Mouse (Mus musculus): Measurements from ENCODE around the gene Wdr20. TPM values are rescaled to one million over a fixed set of nuclear protein-coding genes. Genes with fewer than 3 reads are reported as not detected.

Gene Wdr20
- total and polyA plus RNA-seq, 3 experiments, result 17.9 to 26.2 (median 22.8) TPM

GRCm38 (mm10) chr12:110790580-110790979 is 52.8 kb downstream of the Wdr20 start:
- Histone ChIP-seq H3K36me3 (replicated peaks in 1 of 2; ENCODE audit: control insufficient read depth in 1 of 2, insufficient read depth in 1 of 2, low read length in 1 of 2) (peaks cover 28 to 71% of the 10 kb centered on the region in 2 experiments), H3K27me3 (replicated peaks) (no peaks in the 10 kb centered on the region), H3K4me1 (ENCODE audit: control insufficient read depth in 1 of 2, insufficient read depth in 2 of 2) (peaks cover 0 to 11% of the 10 kb centered on the region in 2 experiments; a peak in 1 of 4 replicates), H3K27ac (ENCODE audit: insufficient read depth, low read depth) (no peak overlapping the region), H3K4me3 (replicated peaks in 1 of 3; ENCODE audit: low read depth in 2 of 3, low read length in 2 of 3, poor library complexity in 1 of 3) (no peak overlapping the region), H3K4me2 (ENCODE audit: insufficient read depth, low read depth, poor library complexity, severe bottlenecking) (no peak overlapping the region), H3K79me2 (replicated peaks; ENCODE audit: control insufficient read depth, extremely low read depth, insufficient read depth, poor library complexity, severe bottlenecking) (no peaks in the 10 kb centered on the region), H3K9ac (ENCODE audit: insufficient read depth, low read depth) (no peak overlapping the region), H3K9me3 (replicated peaks; ENCODE audit: low read length) (no peaks in the 10 kb centered on the region)
- TF ChIP-seq ELF1 (IDR thresholded peaks at IDR 0.05; ENCODE audit: low read depth, low read length) (no peak), UBTF (IDR thresholded peaks at IDR 0.05; ENCODE audit: low read depth, low read length) (no peak), MYC (IDR thresholded peaks at IDR 0.05; ENCODE audit: low read depth, low read length) (no peak), SIN3A (IDR thresholded peaks at IDR 0.05; ENCODE audit: low read length) (no peak), CHD2 (IDR thresholded peaks at IDR 0.05; ENCODE audit: low read length) (no peak)
- DNase-seq (ENCODE audit: extremely low read depth), result no peak
- dilution Hi-C loops (cut with MboI; ENCODE audit: extremely low pct_ligation_motif_present, extremely low pct_unique_long_range_greater_than_20kb, low sequenced_read_pairs) (no loop called here), in situ Hi-C loops (cut with MboI; ENCODE audit: low pct_ligation_motif_present, low pct_unique_long_range_greater_than_20kb, low sequenced_read_pairs) (no loop called here)

- in situ Hi-C loops (cut with MboI; ENCODE audit: low pct_ligation_motif_present, low pct_unique_long_range_greater_than_20kb, low sequenced_read_pairs) (no loop called here), dilution Hi-C loops (cut with MboI; ENCODE audit: extremely low pct_ligation_motif_present, extremely low pct_unique_long_range_greater_than_20kb, low sequenced_read_pairs) (no loop called here)
- no peaks in the 10 kb centered on the region for H3K79me2 ChIP-seq (replicated peaks; ENCODE audit: control insufficient read depth, extremely low read depth, insufficient read depth, poor library complexity, severe bottlenecking)
- H3K9me3 ChIP-seq (replicated peaks; ENCODE audit: low read length), result no peaks in the 10 kb centered on the region
- H3K9ac ChIP-seq (ENCODE audit: insufficient read depth, low read depth), result no peak overlapping the region
- TF ChIP-seq GABPA (IDR thresholded peaks at IDR 0.05; ENCODE audit: insufficient replicate concordance, low read depth, low read length) (no peak), SMC3 (IDR thresholded peaks at IDR 0.05; ENCODE audit: low read depth, low read length) (no peak), TBP (conservative IDR thresholded peaks at IDR 0.05; ENCODE audit: low read depth, low read length) (no peak)
- no peak for DNase-seq (ENCODE audit: extremely low read depth)
- H3K27ac ChIP-seq (ENCODE audit: insufficient read depth, low read depth), result no peak overlapping the region
- H3K36me3 ChIP-seq (replicated peaks in 1 of 2; ENCODE audit: control insufficient read depth in 1 of 2, insufficient read depth in 1 of 2, low read length in 1 of 2), result peaks cover 28 to 73% of the 10 kb centered on the region in 2 experiments
- no peak overlapping the region for H3K4me2 ChIP-seq (ENCODE audit: insufficient read depth, low read depth, poor library complexity, severe bottlenecking)
- H3K27me3 ChIP-seq (replicated peaks), result no peaks in the 10 kb centered on the region
- peaks cover 0 to 10% of the 10 kb centered on the region in 2 experiments; a peak in 1 of 4 replicates for H3K4me1 ChIP-seq (ENCODE audit: control insufficient read depth in 1 of 2, insufficient read depth in 2 of 2)
- H3K4me3 ChIP-seq (replicated peaks in 1 of 3; ENCODE audit: low read depth in 2 of 3, low read length in 2 of 3, poor library complexity in 1 of 3), result no peak overlapping the region
Observed at GRCm38 (mm10) chr12:110791026-110791425, 53.3 kb downstream of the Wdr20 start.

GRCm38 (mm10) chr12:110795035-110795434 is 57.3 kb downstream of the Wdr20 start:
- no peaks in the 10 kb centered on the region for H3K27me3 ChIP-seq (replicated peaks)
- no peak overlapping the region for H3K4me3 ChIP-seq (replicated peaks in 1 of 3; ENCODE audit: low read depth in 2 of 3, low read length in 2 of 3, poor library complexity in 1 of 3)
- no peaks in the 10 kb centered on the region for H3K9me3 ChIP-seq (replicated peaks; ENCODE audit: low read length)
- dilution Hi-C loops (cut with MboI; ENCODE audit: extremely low pct_ligation_motif_present, extremely low pct_unique_long_range_greater_than_20kb, low sequenced_read_pairs) (no loop called here), in situ Hi-C loops (cut with MboI; ENCODE audit: low pct_ligation_motif_present, low pct_unique_long_range_greater_than_20kb, low sequenced_read_pairs) (no loop called here)
- H3K9ac ChIP-seq (ENCODE audit: insufficient read depth, low read depth), result no peak overlapping the region
- peaks cover 26 to 76% of the 10 kb centered on the region in 2 experiments for H3K36me3 ChIP-seq (replicated peaks in 1 of 2; ENCODE audit: control insufficient read depth in 1 of 2, insufficient read depth in 1 of 2, low read length in 1 of 2)
- H3K4me2 ChIP-seq (ENCODE audit: insufficient read depth, low read depth, poor library complexity, severe bottlenecking), result no peak overlapping the region
- H3K4me1 ChIP-seq (ENCODE audit: control insufficient read depth in 1 of 2, insufficient read depth in 2 of 2), result no peaks in the 10 kb centered on the region
- no peak overlapping the region for H3K27ac ChIP-seq (ENCODE audit: insufficient read depth, low read depth)
- TF ChIP-seq NRF1 (IDR thresholded peaks at IDR 0.05; ENCODE audit: low read depth, low read length) (no peak), JUN (IDR thresholded peaks at IDR 0.05; ENCODE audit: insufficient read depth, low read depth, low read length) (no peak), MEF2A (IDR thresholded peaks at IDR 0.05; ENCODE audit: borderline replicate concordance, low read depth, low read length) (no peak), ETS1 (conservative IDR thresholded peaks at IDR 0.05; ENCODE audit: low read depth, low read length) (no peak)
- no peak for DNase-seq (ENCODE audit: extremely low read depth)
- H3K79me2 ChIP-seq (replicated peaks; ENCODE audit: control insufficient read depth, extremely low read depth, insufficient read depth, poor library complexity, severe bottlenecking), result no peaks in the 10 kb centered on the region

Measured in CH12.LX (cell line).